Mouse (Mus musculus) heart, postnatal 14 days (tissue): ENCODE data around the gene Etfbkmt. TPM values are rescaled to one million over a fixed set of nuclear protein-coding genes. Genes with fewer than 3 reads are reported as not detected.
A peak's percentile ranks its signal among the peaks of the same experiment; 100 is the strongest.
"Not testable (repeated sequence)": the region's sequence is repeated elsewhere in the genome, so short reads cannot be mapped to it uniquely, and the experiment has no call there.

Experiments used
- DNase-seq, 2 experiments: peaks; one replicate each; pipeline ENCODE4 v3.0.0; 2021 to 2022
- intact Hi-C: fragments of 180-260 bp; cut with DNase I; formaldehyde crosslinking; loops from one replicate; pipeline ENCODE4 v1.15.1; 2025
- long read RNA-seq, 2 experiments: library from polyadenylated mRNA; stranded (forward); transcript quantifications; one replicate each; pipeline ENCODE4 v2.0.0; 2021
- total RNA-seq, 2 experiments: library from RNA; stranded (reverse); gene quantifications; 2 replicates each; pipeline ENCODE4 v1.2.3; 2021

Gene Etfbkmt
- total RNA-seq = 10 to 100 TPM; 31.2 to 31.9 TPM
- long read RNA-seq, experiment 1, transcript Etfbkmt-206 (5 exons, 848 nt) = major isoform, 5 of 12 reads
- long read RNA-seq, experiment 1, partial matches to known transcripts = 0 of 12 reads
- long read RNA-seq, experiment 1, other reads (novel, unspliced or antisense) = 5 of 12 reads
- long read RNA-seq, experiment 2, transcript Etfbkmt-206 (5 exons, 848 nt) = major isoform, 6 of 10 reads
- long read RNA-seq, experiment 2, partial matches to known transcripts = 0 of 10 reads
- long read RNA-seq, experiment 2, other reads (novel, unspliced or antisense) = 2 of 10 reads

DNA sequence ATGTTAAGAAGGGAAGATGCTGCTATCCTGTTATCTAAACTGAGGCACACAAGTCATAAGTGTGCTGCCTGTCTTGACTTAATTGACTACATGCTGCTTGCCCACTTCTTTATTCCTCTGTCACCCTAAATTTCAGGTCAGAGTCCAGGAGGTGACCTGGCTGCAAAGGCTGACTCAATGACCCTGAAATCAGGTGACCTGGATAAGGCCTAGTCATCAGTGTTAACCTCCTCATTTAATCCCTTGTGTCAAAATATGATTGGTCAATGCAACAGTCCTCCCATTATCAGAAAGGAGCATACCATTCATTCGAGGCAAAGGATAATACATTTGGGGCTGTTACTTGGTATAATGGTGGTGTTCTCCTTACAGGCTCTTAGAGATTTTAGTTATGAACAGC is at the start of gene Etfbkmt:
TSS of gene Etfbkmt (plus strand) at position 379 of the 400 bp plus-strand sequence.
- intact Hi-C loops = no loop called here
- DNase-seq = no peak

DNA sequence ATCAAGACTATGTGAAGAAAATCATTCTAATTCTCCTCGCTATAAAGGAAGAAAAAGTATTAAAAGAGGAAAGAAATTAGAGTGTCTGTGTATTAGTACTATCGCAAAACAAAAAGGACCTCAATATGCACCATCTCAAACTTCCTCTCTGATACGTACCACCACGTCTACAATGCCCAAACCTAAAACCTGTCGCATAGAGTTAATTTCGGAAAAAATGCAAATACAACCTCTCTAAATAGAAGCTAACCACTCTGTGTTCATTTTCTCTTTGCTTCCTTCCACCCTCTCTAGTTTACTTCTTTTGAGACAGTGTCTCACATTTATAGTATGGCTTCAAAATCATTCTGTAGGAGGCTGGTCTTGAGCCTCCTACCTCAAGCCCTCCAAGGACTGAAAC is 47.2 kb upstream of the Etfbkmt start:
- intact Hi-C loops = no loop called here
- DNase-seq = no peak

DNA sequence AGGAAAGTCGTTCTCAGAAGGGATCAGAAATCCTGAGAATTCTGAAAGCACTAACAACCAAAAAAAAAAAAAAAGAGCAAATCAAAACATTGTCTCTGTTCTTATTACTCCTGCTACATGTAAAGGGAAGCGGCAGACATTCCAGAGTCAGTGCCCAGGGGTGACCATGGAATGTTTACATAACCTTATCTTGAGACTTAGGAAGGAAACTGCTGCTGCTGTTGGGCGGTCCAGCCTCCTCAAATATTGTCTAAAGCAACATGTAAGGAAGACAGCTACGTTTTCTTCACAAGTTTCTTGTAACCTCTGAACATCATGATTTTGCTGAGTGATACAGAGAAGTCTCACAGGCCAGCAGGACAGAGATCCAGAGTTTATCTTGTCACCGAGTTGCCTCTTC is 46.2 kb upstream of the Etfbkmt start:
- intact Hi-C loops = no loop called here
- peak; percentile 5 to 16 for DNase-seq

DNA sequence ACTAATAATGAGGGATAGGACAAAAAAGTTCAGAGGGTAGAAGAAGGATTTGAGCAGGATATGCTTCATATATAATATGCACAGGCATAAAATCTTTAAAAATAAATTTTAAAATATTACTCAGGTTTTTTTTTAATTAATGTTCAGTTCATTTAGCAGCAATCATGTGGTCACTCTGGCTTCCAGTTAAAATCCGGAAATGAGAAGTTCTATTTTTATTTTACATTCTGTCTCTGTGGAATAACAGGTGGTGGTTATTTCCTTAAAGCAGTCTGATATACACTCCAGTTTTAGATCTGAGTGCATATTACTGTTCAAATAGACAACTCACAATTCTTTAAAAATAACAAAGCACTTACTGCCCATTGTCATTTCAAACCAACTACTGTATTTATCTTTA is 45.1 kb upstream of the Etfbkmt start:
- intact Hi-C loops = no loop called here
- DNase-seq = no peak

DNA sequence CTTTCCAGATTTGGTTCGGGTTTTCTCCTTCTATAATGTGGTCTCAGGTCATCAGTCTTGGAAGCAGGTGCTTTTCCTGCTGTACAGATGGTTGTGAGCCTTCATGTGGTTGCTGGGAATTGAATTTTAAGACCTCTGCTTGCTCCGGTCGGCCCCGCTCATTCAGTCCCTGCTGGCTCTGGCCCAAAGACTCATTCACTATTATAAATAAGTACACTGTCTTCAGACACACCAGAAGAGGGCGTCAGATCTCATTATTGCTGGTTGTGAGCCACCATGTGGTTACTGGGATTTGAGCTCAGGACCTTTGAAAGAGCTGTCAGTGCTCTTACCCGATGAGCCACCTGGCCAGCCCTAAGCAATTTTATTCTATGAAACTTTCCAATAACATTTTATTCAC is 44.3 kb upstream of the Etfbkmt start:
- intact Hi-C loops = no loop called here
- peak in 1 of 2 experiments; percentile 12 for DNase-seq

DNA sequence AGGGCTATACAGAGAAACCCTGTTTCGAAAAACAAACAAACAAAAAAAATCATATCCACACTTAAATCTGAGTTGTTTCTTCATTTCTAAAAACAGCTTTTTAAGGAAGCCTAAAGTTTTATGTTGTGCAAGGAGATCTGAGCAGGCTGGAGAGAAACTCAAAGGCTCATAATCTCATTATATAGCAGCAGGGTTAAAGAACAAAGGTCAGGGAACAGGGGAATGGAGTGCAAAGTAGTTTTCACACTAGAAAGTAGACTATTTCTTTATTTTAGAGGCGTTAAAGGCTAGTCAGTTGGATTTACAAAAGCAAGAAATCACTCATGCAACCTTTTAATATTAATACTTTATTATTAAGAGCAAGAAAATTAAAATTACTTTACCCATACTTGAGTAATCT is 43.4 kb upstream of the Etfbkmt start:
- DNase-seq = no peak
- intact Hi-C loops = no loop called here

DNA sequence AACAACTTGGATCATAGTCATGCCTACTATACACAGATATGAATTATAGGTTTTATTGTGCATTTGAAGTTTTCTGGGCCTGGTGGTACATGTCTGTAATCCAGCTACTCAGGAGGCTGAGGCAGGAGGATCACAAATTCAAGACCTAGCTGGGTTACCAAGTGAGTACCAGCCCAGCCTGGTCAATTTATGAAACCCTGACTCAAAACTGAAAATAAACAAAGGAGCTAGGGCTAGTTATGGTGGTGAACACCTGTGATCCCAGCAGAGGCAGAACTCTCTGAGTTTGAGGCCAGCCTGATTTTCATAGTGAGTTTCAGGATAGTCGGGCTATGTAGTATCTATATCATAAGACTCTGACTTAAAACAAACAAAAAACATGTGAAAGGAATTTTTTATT is 42.4 kb upstream of the Etfbkmt start:
- no peak for DNase-seq
- intact Hi-C loops = no loop called here

DNA sequence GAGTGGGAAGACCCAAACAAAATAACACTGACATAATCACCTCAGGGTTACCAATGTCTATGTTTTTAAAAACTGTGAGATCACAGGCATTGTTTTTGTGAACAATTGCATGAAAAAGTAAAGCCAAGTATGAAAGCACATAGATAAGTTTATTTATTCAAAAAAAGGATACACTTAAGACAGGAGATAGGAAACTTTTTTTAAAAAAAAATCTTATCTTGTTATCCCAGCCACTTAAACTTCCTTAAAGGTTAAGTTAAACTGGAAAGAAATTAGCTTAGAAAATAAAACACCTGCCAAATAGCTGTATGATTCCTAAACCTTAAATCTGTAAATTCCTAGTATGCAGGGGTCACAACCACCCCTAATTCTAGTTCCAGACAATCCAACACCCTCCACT is 40.7 kb upstream of the Etfbkmt start:
- DNase-seq = no peak
- intact Hi-C loops = no loop called here

DNA sequence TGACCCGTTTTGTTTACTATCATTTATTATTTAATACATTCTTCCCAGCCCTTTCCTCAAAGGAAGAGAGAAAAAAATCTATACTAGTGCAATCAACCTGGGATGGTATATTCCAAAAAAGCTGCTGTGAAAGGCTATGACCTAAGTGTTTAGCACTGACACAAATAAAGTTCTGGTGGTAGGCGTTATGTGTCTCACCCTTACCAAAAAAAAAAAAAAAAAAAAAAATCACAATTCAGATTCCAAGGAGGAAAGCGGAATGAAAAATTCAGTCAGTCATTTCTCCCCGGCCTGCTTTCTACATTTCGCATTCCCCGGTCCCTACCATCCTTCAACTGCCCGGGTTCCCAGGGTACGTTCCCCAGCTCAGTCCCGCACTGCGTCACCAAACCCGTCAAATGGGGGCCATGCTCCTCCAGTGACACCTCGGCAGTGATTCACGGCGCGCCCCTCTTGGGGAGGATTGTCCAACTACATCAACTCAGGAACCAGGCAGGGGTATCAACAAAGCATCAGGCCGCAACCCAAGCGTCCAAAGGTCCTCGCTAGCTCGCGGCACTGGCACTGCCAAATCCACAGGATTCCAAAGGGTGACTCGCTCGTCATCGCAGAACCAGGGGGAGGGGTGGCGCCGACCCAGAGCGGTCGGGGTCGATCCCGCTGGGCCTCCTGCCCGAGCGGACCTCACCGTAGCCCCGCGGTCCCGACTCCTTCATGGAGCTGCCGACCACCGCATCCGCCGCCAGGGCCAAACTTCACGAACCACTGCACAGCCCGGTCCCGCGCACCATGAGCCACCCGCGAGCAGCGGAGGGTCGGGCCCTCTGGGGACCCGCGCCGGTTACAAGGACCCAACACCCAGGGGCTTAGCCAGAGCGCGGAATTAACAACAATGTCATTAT is 39.2 kb upstream of the Etfbkmt start:
- DNase-seq = peak; percentile 54 to 59
- intact Hi-C loops = loop anchor here (2.0 to 5.0 kb wide), 3 partner anchors 18 to 153 kb away; partner anchors contain the start of gene Sinhcaf

DNA sequence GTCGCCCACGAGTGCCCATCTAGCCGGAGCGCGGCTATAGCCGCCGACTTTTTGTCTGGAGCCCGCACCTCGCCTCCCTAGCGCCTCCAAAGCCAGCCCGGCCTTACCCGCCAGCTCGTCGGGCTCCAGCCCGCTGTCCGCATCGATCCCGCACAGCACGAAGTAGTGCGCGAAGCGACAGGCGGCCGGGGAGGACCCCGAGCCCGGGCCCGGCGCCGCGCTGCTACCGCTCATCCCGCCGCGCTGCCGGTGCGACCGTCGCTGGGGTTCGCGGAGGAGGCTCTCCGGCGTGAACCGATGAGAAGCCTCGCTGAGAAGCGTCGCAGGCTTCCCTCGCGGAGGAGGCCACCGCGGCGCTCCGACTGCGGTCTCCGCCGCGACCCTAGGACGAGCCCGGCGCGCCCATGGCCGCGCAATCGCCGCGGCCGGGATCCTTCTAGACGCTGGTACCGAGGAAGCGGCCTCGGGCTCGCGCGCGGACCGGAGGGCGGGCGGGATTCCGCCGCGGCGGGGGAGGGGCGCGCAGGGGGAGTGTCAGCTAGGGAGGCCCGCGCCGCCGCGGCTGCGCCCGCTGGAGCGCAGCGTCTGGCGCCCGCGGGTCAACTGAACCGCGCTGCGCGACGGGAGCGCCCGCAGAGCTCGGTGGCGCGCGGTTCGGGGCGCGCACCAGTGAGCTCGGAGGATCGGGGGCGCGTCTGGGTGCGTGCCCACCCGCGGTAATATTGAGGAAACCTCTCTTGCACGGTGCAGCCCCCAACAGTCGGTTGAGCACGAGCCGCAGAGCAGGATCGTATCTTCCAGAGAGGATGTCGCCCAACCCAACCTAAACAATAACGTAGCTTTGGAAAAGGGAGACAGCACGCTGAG is 38.3 kb upstream of the Etfbkmt start, which contains the start of gene Dennd5b:
TSS of gene Dennd5b (minus strand) at position 605 of the 867 bp plus-strand sequence.
- intact Hi-C loops = loop anchor here (2.0 to 5.0 kb wide), 3 partner anchors 17 to 154 kb away; partner anchors contain the start of gene Sinhcaf
- DNase-seq = peak; percentile 86 to 90

DNA sequence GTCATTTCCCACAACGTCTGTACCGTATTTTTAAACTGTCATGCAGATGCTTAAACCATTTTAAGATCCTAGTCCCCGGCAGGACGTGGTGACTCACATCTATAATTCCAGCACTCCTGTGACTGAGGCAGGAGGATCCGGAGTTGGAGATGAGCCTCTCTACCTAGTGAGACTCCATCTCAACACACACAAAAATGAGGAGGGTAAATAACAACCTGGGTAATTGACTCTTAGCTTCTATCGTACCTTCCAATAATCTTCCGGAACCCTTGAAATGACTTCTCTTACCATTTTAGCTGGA is 37.8 kb upstream of the Etfbkmt start:
- intact Hi-C loops = loop anchor here (2.0 to 5.0 kb wide), 3 partner anchors 17 to 155 kb away; partner anchors contain the start of gene Sinhcaf
- no peak for DNase-seq

DNA sequence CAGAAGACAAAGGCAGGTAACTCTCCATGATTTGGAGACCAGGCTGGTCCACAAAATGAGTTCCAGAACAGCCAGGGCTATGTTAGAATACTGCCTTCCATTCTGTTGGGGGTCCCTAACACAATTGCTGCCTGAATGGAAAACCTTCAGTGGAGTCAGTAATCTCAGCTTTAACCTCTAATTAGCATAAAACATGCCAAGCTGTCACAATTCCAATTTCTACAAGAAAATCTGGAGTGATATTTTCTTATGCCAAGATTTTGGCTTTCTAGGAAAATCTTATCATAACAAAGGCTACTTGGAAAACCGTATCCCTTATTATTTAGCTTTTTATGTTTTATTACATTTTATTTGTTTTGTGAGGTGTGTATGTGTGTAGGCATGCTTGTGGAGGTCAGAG is 36.2 kb upstream of the Etfbkmt start:
- intact Hi-C loops = loop anchor here (5.0 kb wide), 2 partner anchors 46 to 156 kb away; partner anchors contain the start of gene Sinhcaf
- DNase-seq = no peak

DNA sequence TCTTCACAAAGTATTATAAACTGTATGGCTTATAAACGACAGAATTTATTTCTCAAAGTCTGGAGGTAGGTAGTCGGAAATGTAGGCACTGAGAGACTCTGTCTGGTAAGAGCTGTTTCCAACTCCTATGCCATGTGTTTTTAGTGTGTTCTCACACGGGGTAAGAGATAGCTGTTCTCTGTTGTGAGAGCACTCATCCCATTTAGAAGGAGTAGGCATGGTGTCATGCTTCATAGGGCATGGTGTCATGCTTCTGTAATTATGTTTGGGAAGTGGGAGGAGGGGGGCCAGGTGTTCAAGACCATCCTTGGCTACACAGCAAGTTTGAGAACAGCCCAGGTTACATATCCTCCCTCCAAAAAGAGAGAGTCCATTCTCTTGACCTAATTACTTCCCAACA is 32.0 kb upstream of the Etfbkmt start:
- intact Hi-C loops = loop anchor here (5.0 kb wide), 1 partner anchor 35 kb away; no protein-coding TSS in a partner anchor
- no peak for DNase-seq

DNA sequence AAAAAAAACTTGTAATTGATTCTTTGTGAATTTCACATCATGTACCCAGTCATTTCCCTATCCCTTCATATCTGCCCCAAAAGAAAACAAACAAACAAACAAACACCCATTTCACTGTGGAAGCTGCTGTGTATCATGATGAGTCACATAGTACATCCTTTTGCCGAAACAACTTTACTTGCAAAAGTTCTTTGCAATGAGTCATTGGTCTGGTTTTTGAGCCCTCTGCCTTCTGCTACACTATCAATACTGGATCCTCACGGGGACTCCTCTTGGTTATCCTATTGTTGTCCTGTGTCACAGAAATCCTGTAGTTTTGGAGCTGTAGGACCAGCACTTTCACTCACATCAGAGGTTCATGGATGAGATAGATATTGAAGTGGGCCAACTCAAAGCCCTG is 30.7 kb upstream of the Etfbkmt start:
- intact Hi-C loops = loop anchor here (5.0 kb wide), 1 partner anchor 37 kb away; no protein-coding TSS in a partner anchor
- no peak for DNase-seq

DNA sequence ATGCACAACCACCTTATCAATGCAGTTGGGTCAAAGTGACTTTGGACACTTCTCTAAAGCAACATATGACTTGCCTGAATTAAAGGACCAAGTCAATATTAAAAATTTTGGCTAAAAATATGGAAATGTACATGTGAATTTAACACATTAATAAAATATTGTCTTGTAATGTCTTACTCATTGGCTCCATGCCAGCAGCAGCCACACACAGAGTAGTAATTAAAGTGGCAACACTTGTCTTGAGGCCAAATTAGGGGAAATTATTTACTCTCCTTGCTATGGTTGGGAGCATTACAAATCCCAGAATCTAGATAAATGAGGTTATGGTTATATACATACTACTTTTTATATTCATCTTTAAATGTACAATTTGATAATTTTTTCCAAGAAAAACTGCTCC is 22.7 kb upstream of the Etfbkmt start:
- DNase-seq = no peak
- intact Hi-C loops = no loop called here

DNA sequence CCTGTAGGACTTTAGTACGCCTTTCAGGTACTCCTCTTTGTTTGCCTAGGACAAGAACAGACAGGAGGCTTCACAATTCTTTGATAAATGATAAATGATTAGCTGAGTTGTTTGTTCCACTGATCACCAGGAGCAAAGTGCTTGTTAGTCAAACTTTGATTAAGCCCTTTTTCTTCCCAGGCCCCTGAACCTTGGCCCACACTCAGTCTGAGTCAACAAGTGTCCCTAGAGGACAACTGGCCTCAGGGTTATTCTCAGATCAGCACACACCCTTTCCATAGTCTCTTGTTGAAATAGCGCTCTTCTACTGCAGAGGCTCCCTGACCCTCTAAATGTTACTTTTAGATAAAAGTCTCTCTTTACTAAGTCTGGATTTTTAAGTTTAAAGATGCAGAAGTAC is 20.7 kb upstream of the Etfbkmt start:
- peak; percentile 16 to 31 for DNase-seq
- intact Hi-C loops = loop anchor here (1.0 to 2.0 kb wide), 2 partner anchors 18 to 61 kb away; partner anchors contain the start of gene Dennd5b

DNA sequence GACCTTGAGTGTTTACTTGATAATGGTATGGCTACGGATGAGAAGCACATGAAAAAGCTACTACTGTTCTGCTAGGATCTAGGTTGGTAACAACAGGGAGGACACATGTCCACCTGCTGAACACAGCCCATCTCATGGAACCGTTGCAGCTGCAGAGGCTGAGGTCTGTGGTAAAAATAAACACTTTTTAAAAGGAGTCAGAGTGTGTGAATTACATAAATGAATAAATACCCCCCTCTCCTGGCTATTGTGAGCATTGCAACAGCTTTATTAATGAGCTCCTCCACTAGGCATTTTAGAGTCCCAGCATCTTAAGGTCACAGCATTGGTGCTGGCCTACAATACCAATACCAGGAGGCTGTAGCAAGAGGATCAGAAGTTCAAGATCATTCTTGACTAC is 19.8 kb upstream of the Etfbkmt start:
- intact Hi-C loops = loop anchor here (1.0 to 2.0 kb wide), 3 partner anchors 19 to 109 kb away; partner anchors contain the start of gene Dennd5b
- peak; percentile 36 to 76 for DNase-seq

DNA sequence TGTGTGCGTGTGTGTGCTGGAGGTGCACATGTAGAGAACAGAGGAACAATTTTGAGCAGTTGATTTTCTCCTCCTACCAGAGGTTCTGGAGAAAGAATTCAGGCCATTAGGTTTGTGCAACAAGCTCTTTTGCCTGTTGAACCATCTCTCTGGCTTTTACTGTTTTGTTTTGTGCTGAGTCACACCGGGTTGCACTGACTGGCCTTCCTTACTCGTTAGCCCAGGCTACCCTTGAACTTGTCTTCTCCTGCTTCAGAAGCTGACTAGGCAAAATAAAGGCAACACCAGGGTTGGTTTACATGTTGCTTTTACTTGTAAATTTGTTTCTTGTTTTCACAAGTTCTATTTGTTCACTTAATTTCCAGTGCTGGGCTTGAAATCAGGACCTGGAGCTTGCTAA is 16.6 kb upstream of the Etfbkmt start:
- intact Hi-C loops = no loop called here
- DNase-seq = no peak

DNA sequence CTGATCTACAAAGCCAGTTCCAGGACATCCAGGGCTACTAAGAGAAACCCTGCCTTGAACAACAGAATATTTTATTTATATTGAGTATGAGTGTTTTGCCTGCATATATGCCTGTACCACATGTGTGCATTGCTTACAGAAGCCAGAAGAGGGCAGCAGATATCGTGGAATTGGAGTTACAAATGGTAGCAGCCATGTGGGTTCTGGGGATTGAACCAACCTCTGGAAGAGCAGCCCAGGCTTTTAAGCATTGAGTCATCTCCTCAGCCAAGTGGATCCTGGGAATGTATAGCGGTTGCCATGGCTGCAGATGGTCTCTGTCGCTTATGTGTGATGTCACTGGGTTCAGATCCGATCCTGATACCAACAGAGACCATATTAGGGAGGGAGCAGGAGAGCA is 13.0 kb upstream of the Etfbkmt start:
- intact Hi-C loops = no loop called here
- peak; percentile 25 to 55 for DNase-seq

DNA sequence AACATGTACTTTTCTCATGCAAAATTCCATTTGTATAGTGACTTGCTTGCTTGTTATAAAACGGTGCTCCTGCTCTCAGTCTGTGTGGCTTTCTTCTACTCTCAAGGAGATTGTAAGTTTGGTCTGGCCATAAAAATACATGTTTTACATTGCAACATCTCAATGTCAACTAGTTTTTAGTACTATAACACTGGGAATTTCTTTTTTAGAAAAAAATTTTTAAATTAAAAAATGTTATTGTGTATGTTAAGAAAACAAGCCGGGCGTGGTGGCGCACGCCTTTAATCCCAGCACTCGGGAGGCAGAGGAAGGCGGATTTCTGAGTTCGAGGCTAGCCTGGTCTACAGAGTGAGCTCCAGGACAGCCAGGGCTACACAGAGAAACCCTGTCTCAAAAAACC is 9.8 kb upstream of the Etfbkmt start, which contains the start of gene Gm10203:
TSS of gene Gm10203 (plus strand) at position 301 of the 400 bp plus-strand sequence.
- DNase-seq, intact Hi-C loops: not testable (repeated sequence)
